Mouse (Mus musculus) olfactory bulb, adult 2 months (tissue): ENCODE measurements around the gene 3110009E18Rik. TPM values are rescaled to one million over a fixed set of nuclear protein-coding genes. Genes with fewer than 3 reads are reported as not detected.

Source experiments
- H3K27ac ChIP-seq: fragments of 200-500 bp; 2 replicates; pipeline ENCODE4 v1.5.1; 2012; ENCODE audit warnings: low read depth, low read length; ENCODE audit not compliant: insufficient read depth
- H3K4me1 ChIP-seq: fragments of 200-500 bp; 2 replicates; pipeline ENCODE4 v1.6.1; 2012; ENCODE audit warnings: low read length; ENCODE audit not compliant: control insufficient read depth, insufficient read depth
- H3K4me3 ChIP-seq: fragments of 200-500 bp; 2 replicates; pipeline ENCODE4 v1.5.1; 2012; ENCODE audit warnings: mild to moderate bottlenecking, low read depth, low read length, moderate library complexity; ENCODE audit not compliant: insufficient read depth
- CTCF ChIP-seq: fragments of 200-500 bp; IDR thresholded peaks from 2 replicates; pipeline ENCODE4 v1.5.1; 2012; ENCODE audit warnings: low read depth, mild to moderate bottlenecking, low read length, moderate library complexity; ENCODE audit not compliant: insufficient read depth
- POLR2A ChIP-seq: fragments of 200-500 bp; IDR thresholded peaks from 2 replicates; pipeline ENCODE4 v1.6.1; 2012; ENCODE audit warnings: mild to moderate bottlenecking, low read depth, low read length, moderate library complexity; ENCODE audit not compliant: insufficient read depth
- WGBS: fragments of 180-500 bp; shearing (Covaris S2); methylation state at CpG from one replicate; pipeline ENCODE4 v1.1.7; 2018; 5-methylcytosine and 5-hydroxymethylcytosine counted together
- polyA plus RNA-seq: library from polyadenylated mRNA; stranded (reverse); fragments of >200 nt; gene quantifications from 2 replicates; pipeline ENCODE4 v1.2.4, GENCODE M21; 2012; ENCODE audit warnings: low replicate concordance; ENCODE audit not compliant: missing spikeins, insufficient read depth, insufficient read length

3110009E18Rik gene
- polyA plus RNA-seq, 1 experiment = not detected

GRCm38 (mm10) chr1:120115671-120116081, 5.3 kb upstream of the 3110009E18Rik start:
- peaks cover 22% of the 10 kb centered on the region for H3K4me1 ChIP-seq
- no peak overlapping the region for H3K4me3 ChIP-seq
- H3K27ac ChIP-seq = 0 out of 2 replicates have a peak overlapping the region, but pooled peaks have one; percentile 56
- TF ChIP-seq CTCF (no peak), POLR2A (no peak)
- WGBS = 50% methylated on average over 9 of the region's 9 CpGs

GRCm38 (mm10) chr1:120116106-120116505, 4.9 kb upstream of the 3110009E18Rik start:
- Histone ChIP-seq H3K4me1 (peaks cover 22% of the 10 kb centered on the region), H3K27ac (peak overlapping the region; percentile 42; the same call in 1 of the 2 replicates), H3K4me3 (no peak overlapping the region)
- WGBS = 53% methylated on average over 11 of the region's 11 CpGs
- TF ChIP-seq CTCF = no peak
- TF ChIP-seq POLR2A = no peak

GRCm38 (mm10) chr1:120118854-120119253, 2.1 kb upstream of the 3110009E18Rik start:
- Histone ChIP-seq H3K4me3 (0 out of 2 replicates have a peak overlapping the region, but pooled peaks have one; percentile 91), H3K27ac (peak overlapping the region; percentile 80; the same call in 1 of the 2 replicates), H3K4me1 (peaks cover 22% of the 10 kb centered on the region)
- WGBS = 64% methylated on average over 2 of the region's 2 CpGs
- TF ChIP-seq POLR2A (no peak), CTCF (no peak)

GRCm38 (mm10) chr1:120119389-120119788, 1.6 kb upstream of the 3110009E18Rik start:
- Histone ChIP-seq H3K4me3 (peak overlapping the region; percentile 91), H3K27ac (peak overlapping the region; percentile 80; the same call in 1 of the 2 replicates), H3K4me1 (peaks cover 22% of the 10 kb centered on the region)
- WGBS = 45% methylated on average over 4 of the region's 4 CpGs
- no peak for TF ChIP-seq POLR2A
- TF ChIP-seq CTCF = no peak

GRCm38 (mm10) chr1:120120141-120120968, 632 bp upstream of the 3110009E18Rik start:
- H3K27ac ChIP-seq = peak overlapping the region; percentile 80
- no peak for TF ChIP-seq POLR2A
- no peak for TF ChIP-seq CTCF
- H3K4me1 ChIP-seq = peaks cover 20% of the 10 kb centered on the region
- peak overlapping the region; percentile 91 for H3K4me3 ChIP-seq
- 2% methylated on average over 24 of the region's 24 CpGs for WGBS

- WGBS = 74% methylated on average over 9 of the region's 9 CpGs
- TF ChIP-seq POLR2A (no peak), CTCF (no peak)
- Histone ChIP-seq H3K4me1 (peaks cover 22% of the 10 kb centered on the region), H3K4me3 (peak overlapping the region; percentile 91), H3K27ac (no peak overlapping the region)
Observed at GRCm38 (mm10) chr1:120121930-120122530, 1.0 kb downstream of the 3110009E18Rik start.

GRCm38 (mm10) chr1:120122634-120123383, 1.8 kb downstream of the 3110009E18Rik start:
- 96% methylated on average over 8 of the region's 8 CpGs for WGBS
- no peak overlapping the region for H3K4me3 ChIP-seq

GRCm38 (mm10) chr1:120124839-120125238, 3.9 kb downstream of the 3110009E18Rik start:
- Histone ChIP-seq H3K27ac (no peak overlapping the region), H3K4me1 (peaks cover 9% of the 10 kb centered on the region), H3K4me3 (no peak overlapping the region)
- 52% methylated on average over 4 of the region's 4 CpGs for WGBS
- TF ChIP-seq POLR2A (no peak), CTCF (no peak)

More at GRCm38 (mm10) chr1:120122634-120123383, 1.8 kb downstream of the 3110009E18Rik start:
- Histone ChIP-seq H3K27ac (no peak overlapping the region), H3K4me1 (peaks cover 22% of the 10 kb centered on the region)
- no peak for TF ChIP-seq CTCF
- no peak for TF ChIP-seq POLR2A
